Mouse (Mus musculus): ENCODE measurements around the gene Appl2. TPM values are rescaled to one million over a fixed set of nuclear protein-coding genes. Genes with fewer than 3 reads are reported as not detected.

Gene Appl2
- polyA plus RNA-seq, 1 experiment from 2014 or later = 35.7 TPM

GRCm38 (mm10) chr10:83608596-83608995 is 39.9 kb downstream of the Appl2 start:
- Histone ChIP-seq H3K4me1 (ENCODE audit: insufficient read depth) (no peaks in the 10 kb centered on the region), H3K4me2 (no peak overlapping the region), H3K27ac (ENCODE audit: low read depth) (no peak overlapping the region), H3K36me3 (ENCODE audit: insufficient read depth) (peaks cover 72% of the 10 kb centered on the region), H3K4me3 (ENCODE audit: low read depth, low read length) (no peak overlapping the region), H3K9me3 (ENCODE audit: low read depth, low read length) (no peaks in the 10 kb centered on the region), H3K27me3 (ENCODE audit: insufficient read depth, low read length) (no peaks in the 10 kb centered on the region), H3K9ac (no peak overlapping the region)
- WGBS = 71% methylated on average over 8 of the region's 8 CpGs
- no peak for ATAC-seq (ENCODE audit: insufficient read depth)
- no peak for TF ChIP-seq CTCF (IDR thresholded peaks at IDR 0.05; ENCODE audit: low read depth)
- no peak for DNase-seq

- no peak for TF ChIP-seq CTCF (IDR thresholded peaks at IDR 0.05; ENCODE audit: low read depth)
- no peaks in the 10 kb centered on the region for H3K27me3 ChIP-seq (ENCODE audit: insufficient read depth, low read length)
- no peak for DNase-seq
- ATAC-seq (ENCODE audit: insufficient read depth) = no peak
- WGBS = 90% methylated on average over 3 of the region's 3 CpGs
- no peak overlapping the region for H3K4me2 ChIP-seq
- H3K4me3 ChIP-seq (ENCODE audit: low read depth, low read length) = no peak overlapping the region
- peaks cover 75% of the 10 kb centered on the region for H3K36me3 ChIP-seq (ENCODE audit: insufficient read depth)
- no peaks in the 10 kb centered on the region for H3K9me3 ChIP-seq (ENCODE audit: low read depth, low read length)
- no peak overlapping the region for H3K9ac ChIP-seq
- no peaks in the 10 kb centered on the region for H3K4me1 ChIP-seq (ENCODE audit: insufficient read depth)
- no peak overlapping the region for H3K27ac ChIP-seq (ENCODE audit: low read depth)
Observed at GRCm38 (mm10) chr10:83607111-83607510, 41.4 kb downstream of the Appl2 start.

- Histone ChIP-seq H3K27ac (ENCODE audit: low read depth) (no peak overlapping the region), H3K9ac (no peak overlapping the region), H3K9me3 (ENCODE audit: low read depth, low read length) (no peaks in the 10 kb centered on the region), H3K36me3 (ENCODE audit: insufficient read depth) (peaks cover 74% of the 10 kb centered on the region), H3K4me1 (ENCODE audit: insufficient read depth) (no peaks in the 10 kb centered on the region), H3K27me3 (ENCODE audit: insufficient read depth, low read length) (no peaks in the 10 kb centered on the region), H3K4me3 (ENCODE audit: low read depth, low read length) (no peak overlapping the region), H3K4me2 (no peak overlapping the region)
- TF ChIP-seq CTCF (IDR thresholded peaks at IDR 0.05; ENCODE audit: low read depth) = no peak
- ATAC-seq (ENCODE audit: insufficient read depth) (no peak), DNase-seq (no peak)
- 74% methylated on average over 8 of the region's 8 CpGs for WGBS
Observed at GRCm38 (mm10) chr10:83605637-83606183, 42.8 kb downstream of the Appl2 start.

- Histone ChIP-seq H3K36me3 (ENCODE audit: insufficient read depth) (peaks cover 74% of the 10 kb centered on the region), H3K4me2 (no peak overlapping the region), H3K27me3 (ENCODE audit: insufficient read depth, low read length) (no peaks in the 10 kb centered on the region), H3K27ac (ENCODE audit: low read depth) (no peak overlapping the region), H3K4me1 (ENCODE audit: insufficient read depth) (no peaks in the 10 kb centered on the region), H3K9me3 (ENCODE audit: low read depth, low read length) (no peaks in the 10 kb centered on the region), H3K4me3 (ENCODE audit: low read depth, low read length) (no peak overlapping the region), H3K9ac (no peak overlapping the region)
- WGBS = 84% methylated on average over 10 of the region's 10 CpGs
- DNase-seq (no peak), ATAC-seq (ENCODE audit: insufficient read depth) (no peak)
- TF ChIP-seq CTCF (IDR thresholded peaks at IDR 0.05; ENCODE audit: low read depth) = no peak
Observed at GRCm38 (mm10) chr10:83603956-83604564, 44.5 kb downstream of the Appl2 start.

GRCm38 (mm10) chr10:83600650-83601049 is 47.9 kb downstream of the Appl2 start:
- Histone ChIP-seq H3K27me3 (ENCODE audit: insufficient read depth, low read length) (no peaks in the 10 kb centered on the region), H3K9ac (no peak overlapping the region), H3K27ac (ENCODE audit: low read depth) (no peak overlapping the region), H3K4me3 (ENCODE audit: low read depth, low read length) (no peak overlapping the region), H3K4me2 (no peak overlapping the region), H3K36me3 (ENCODE audit: insufficient read depth) (peaks cover 71% of the 10 kb centered on the region), H3K9me3 (ENCODE audit: low read depth, low read length) (no peaks in the 10 kb centered on the region), H3K4me1 (ENCODE audit: insufficient read depth) (no peaks in the 10 kb centered on the region)
- ATAC-seq (ENCODE audit: insufficient read depth) (no peak), DNase-seq (no peak)
- 75% methylated on average over 11 of the region's 11 CpGs for WGBS
- TF ChIP-seq CTCF (IDR thresholded peaks at IDR 0.05; ENCODE audit: low read depth) = no peak

GRCm38 (mm10) chr10:83594526-83594925 is 54.0 kb downstream of the Appl2 start:
- DNase-seq (no peak), ATAC-seq (ENCODE audit: insufficient read depth) (no peak)
- Histone ChIP-seq H3K4me2 (no peak overlapping the region), H3K9me3 (ENCODE audit: low read depth, low read length) (no peaks in the 10 kb centered on the region), H3K4me1 (ENCODE audit: insufficient read depth) (no peaks in the 10 kb centered on the region), H3K27me3 (ENCODE audit: insufficient read depth, low read length) (no peaks in the 10 kb centered on the region), H3K4me3 (ENCODE audit: low read depth, low read length) (no peak overlapping the region), H3K27ac (ENCODE audit: low read depth) (no peak overlapping the region), H3K36me3 (ENCODE audit: insufficient read depth) (peaks cover 81% of the 10 kb centered on the region), H3K9ac (no peak overlapping the region)
- 90% methylated on average over 5 of the region's 5 CpGs for WGBS
- no peak for TF ChIP-seq CTCF (IDR thresholded peaks at IDR 0.05; ENCODE audit: low read depth)

GRCm38 (mm10) chr10:83592616-83593015 is 55.9 kb downstream of the Appl2 start:
- no peak overlapping the region for H3K9ac ChIP-seq
- no peak overlapping the region for H3K4me2 ChIP-seq
- ATAC-seq (ENCODE audit: insufficient read depth) (no peak), DNase-seq (no peak)
- H3K27me3 ChIP-seq (ENCODE audit: insufficient read depth, low read length) = no peaks in the 10 kb centered on the region
- H3K27ac ChIP-seq (ENCODE audit: low read depth) = no peak overlapping the region
- H3K36me3 ChIP-seq (ENCODE audit: insufficient read depth) = peaks cover 80% of the 10 kb centered on the region
- no peak overlapping the region for H3K4me3 ChIP-seq (ENCODE audit: low read depth, low read length)
- no peak for TF ChIP-seq CTCF (IDR thresholded peaks at IDR 0.05; ENCODE audit: low read depth)
- WGBS = 88% methylated on average over 7 of the region's 7 CpGs
- no peaks in the 10 kb centered on the region for H3K9me3 ChIP-seq (ENCODE audit: low read depth, low read length)
- H3K4me1 ChIP-seq (ENCODE audit: insufficient read depth) = no peaks in the 10 kb centered on the region

Measured in lung, embryonic 14.5 days (tissue).